Mouse (Mus musculus) stomach, embryonic 14.5 days (tissue): ENCODE results near the gene Ager. TPM values are rescaled to one million over a fixed set of nuclear protein-coding genes. Genes with fewer than 3 reads are reported as not detected.

Experiments used
- ATAC-seq: fragments of 200-750 bp; cut with Nextera tagmentation; 2 replicates; pipeline ENCODE4 v1.8.0; 2017; ENCODE audit warnings: low read depth, moderate TSS enrichment; ENCODE audit not compliant: insufficient number of reproducible peaks, insufficient read depth, low FRiP score
- H3K27ac ChIP-seq: fragments of 300-500 bp; sonication (generic); 2 replicates; pipeline ENCODE4 v1.5.1; 2014; ENCODE audit warnings: mild to moderate bottlenecking, low read length, moderate library complexity, mixed read lengths
- H3K27me3 ChIP-seq: fragments of 300-500 bp; sonication (generic); 2 replicates; pipeline ENCODE4 v1.6.1; 2014; ENCODE audit warnings: low read length, control low read depth, mixed read lengths; ENCODE audit not compliant: control insufficient read depth, insufficient read depth
- H3K36me3 ChIP-seq: fragments of 300-500 bp; sonication (generic); 2 replicates; pipeline ENCODE4 v1.6.1; 2014; ENCODE audit warnings: mild to moderate bottlenecking, control low read depth, low read length, moderate library complexity, mixed read lengths; ENCODE audit not compliant: control insufficient read depth, insufficient read depth
- H3K4me1 ChIP-seq: fragments of 300-500 bp; sonication (generic); 2 replicates; pipeline ENCODE4 v1.6.1; 2014; ENCODE audit warnings: low read length, control low read depth, mixed read lengths; ENCODE audit not compliant: control insufficient read depth, insufficient read depth
- H3K4me2 ChIP-seq: fragments of 300-500 bp; sonication (generic); replicated peaks from 2 replicates; pipeline ENCODE4 v1.6.1; 2014; ENCODE audit warnings: low read depth, low read length, control low read depth
- H3K4me3 ChIP-seq: fragments of 300-500 bp; sonication (generic); 2 replicates; pipeline ENCODE4 v1.5.1; 2014; ENCODE audit warnings: low read depth, low read length, control low read depth
- H3K9ac ChIP-seq: fragments of 300-500 bp; sonication (generic); replicated peaks from 2 replicates; pipeline ENCODE4 v1.6.1; 2014; ENCODE audit warnings: low read depth, mild to moderate bottlenecking, control low read depth, low read length, moderate library complexity, mixed read lengths
- H3K9me3 ChIP-seq: fragments of 300-500 bp; sonication (generic); 2 replicates; pipeline ENCODE4 v1.6.1; 2016; ENCODE audit warnings: low read depth, low read length, control low read depth; ENCODE audit not compliant: control insufficient read depth
- WGBS: fragments of 180-500 bp; shearing (Covaris S2); extraction: QIAGEN DNeasy Blood & Tissue Kit; methylation state at CpG from one replicate; pipeline ENCODE4 v1.1.7; 2014; 5-methylcytosine and 5-hydroxymethylcytosine counted together
- polyA plus RNA-seq: library from polyadenylated mRNA; unstranded; fragments of >200 nt; fragmentation: Nextera tagmentation; extraction: Ambion mirVana; gene quantifications from 2 replicates; pipeline ENCODE4 v1.2.1, GENCODE M21; 2014

The Ager gene
- polyA plus RNA-seq, 1 experiment from 2014 or later, result 3.8 TPM

DNA sequence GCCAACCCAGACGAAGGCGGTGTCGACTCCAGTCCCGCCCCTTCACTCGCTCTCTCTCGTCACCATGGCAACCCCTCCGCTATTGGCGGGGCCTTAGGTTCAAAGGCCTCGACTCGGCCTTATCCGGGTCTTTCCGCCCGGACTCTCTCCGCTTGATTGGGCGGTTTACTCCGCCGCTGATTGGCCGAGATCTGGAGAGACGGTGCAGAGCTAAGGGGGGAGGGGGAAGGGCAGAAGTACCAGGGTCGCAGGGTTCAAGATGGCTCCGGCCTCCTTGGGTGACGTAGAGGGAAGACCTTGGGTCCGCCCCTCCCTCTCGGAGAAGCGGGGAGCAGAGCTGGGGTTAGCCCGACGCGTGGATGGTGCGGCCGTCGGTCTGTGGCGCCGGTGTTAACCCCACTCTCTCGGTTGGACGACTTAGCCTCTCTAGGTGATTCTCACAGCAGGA is 6.4 kb downstream of the Ager start, which contains the start of gene Agpat1:
Gene Agpat1 (plus strand): TSS at position 202 of the 448 bp plus-strand sequence.
- WGBS, result under 1% methylated on average over 33 of the region's 35 CpGs
- no peaks in the 10 kb centered on the region for H3K27me3 ChIP-seq
- peak within 1 kb of the TSS; percentile 84 for H3K9ac ChIP-seq
- ATAC-seq, result peak; percentile 89
- peak within 1 kb of the TSS; percentile 93 for H3K27ac ChIP-seq
- H3K36me3 ChIP-seq, result peaks cover 9% of the 10 kb centered on the region; the same call in 1 of the 2 replicates
- peak within 1 kb of the TSS; percentile 95 for H3K4me2 ChIP-seq
- H3K4me1 ChIP-seq, result peaks cover 27% of the 10 kb centered on the region
- peak within 1 kb of the TSS; percentile 76 for H3K4me3 ChIP-seq
- H3K9me3 ChIP-seq, result no peaks in the 10 kb centered on the region

DNA sequence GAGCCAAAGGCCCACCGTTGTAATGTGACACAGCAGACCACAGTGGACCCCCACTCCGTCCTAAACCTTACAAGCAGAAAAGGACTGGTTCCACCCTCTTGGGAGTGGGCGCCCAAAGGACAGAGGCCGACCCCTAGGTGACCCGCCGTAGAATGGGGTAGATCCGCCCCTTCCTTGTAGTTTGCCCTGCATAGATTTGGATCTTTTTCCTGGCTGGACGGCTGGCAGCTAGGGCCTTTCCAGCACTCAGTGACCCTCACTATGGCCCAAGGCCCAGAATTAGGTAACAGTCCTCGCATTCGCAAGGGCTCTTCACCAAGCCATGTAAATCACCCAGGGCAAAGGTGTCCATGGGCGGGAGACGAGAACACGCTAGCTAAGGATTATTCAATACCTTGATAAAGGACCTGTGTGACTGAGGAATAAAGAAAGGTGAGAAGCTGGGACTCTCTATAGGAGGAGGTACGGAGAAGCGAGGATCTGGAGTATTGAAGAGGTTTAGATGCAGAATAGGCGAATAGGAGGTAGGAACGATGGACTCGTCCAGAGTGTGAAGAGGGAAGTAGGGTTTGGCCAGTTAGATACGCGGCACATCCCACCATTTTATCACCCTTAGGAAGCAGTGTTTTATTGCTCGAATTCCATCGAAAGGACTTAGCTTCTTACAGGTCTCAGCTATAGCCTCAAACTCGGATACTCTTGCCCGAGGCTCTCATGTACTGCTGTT is 7.0 kb downstream of the Ager start:
- Histone ChIP-seq H3K9ac (peak overlapping the region; percentile 41), H3K9me3 (no peaks in the 10 kb centered on the region), H3K27ac (peak overlapping the region; percentile 93), H3K27me3 (no peaks in the 10 kb centered on the region), H3K4me2 (peak overlapping the region; percentile 95), H3K4me1 (peaks cover 27% of the 10 kb centered on the region), H3K4me3 (peak overlapping the region; percentile 73), H3K36me3 (peaks cover 9% of the 10 kb centered on the region; the same call in 1 of the 2 replicates)
- ATAC-seq, result 0 out of 2 replicates have a peak, but pooled peaks have one; percentile 0
- 16% methylated on average over 24 of the region's 24 CpGs for WGBS

DNA sequence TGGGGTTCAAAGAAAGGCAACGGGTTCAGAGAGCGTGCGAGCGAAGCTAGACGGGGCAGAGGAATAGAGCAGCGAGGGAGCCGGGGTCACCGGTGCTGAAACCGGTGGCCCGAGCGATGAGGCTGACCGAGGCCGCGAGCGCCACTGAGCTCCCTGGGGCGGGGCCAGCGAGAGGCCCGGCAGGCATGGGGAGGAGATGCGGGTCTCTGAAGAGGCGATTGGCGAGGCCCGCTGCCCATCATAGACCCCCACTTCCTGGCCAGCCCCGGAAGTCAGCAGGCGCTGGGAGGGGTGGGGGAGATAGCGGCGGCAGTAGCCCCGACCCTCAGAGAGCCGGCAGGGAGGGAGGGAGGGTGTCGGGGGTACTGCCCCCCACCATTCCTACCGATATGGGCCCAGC is 7.9 kb downstream of the Ager start:
- peak overlapping the region; percentile 95 for H3K4me2 ChIP-seq
- H3K4me3 ChIP-seq, result peak overlapping the region; percentile 73
- H3K4me1 ChIP-seq, result peaks cover 27% of the 10 kb centered on the region
- H3K36me3 ChIP-seq, result peaks cover 8% of the 10 kb centered on the region; the same call in 1 of the 2 replicates
- H3K27me3 ChIP-seq, result no peaks in the 10 kb centered on the region
- peak; percentile 30 for ATAC-seq
- WGBS, result under 1% methylated on average over 29 of the region's 30 CpGs
- H3K9ac ChIP-seq, result peak overlapping the region; percentile 96
- H3K9me3 ChIP-seq, result no peaks in the 10 kb centered on the region
- peak overlapping the region; percentile 93 for H3K27ac ChIP-seq

DNA sequence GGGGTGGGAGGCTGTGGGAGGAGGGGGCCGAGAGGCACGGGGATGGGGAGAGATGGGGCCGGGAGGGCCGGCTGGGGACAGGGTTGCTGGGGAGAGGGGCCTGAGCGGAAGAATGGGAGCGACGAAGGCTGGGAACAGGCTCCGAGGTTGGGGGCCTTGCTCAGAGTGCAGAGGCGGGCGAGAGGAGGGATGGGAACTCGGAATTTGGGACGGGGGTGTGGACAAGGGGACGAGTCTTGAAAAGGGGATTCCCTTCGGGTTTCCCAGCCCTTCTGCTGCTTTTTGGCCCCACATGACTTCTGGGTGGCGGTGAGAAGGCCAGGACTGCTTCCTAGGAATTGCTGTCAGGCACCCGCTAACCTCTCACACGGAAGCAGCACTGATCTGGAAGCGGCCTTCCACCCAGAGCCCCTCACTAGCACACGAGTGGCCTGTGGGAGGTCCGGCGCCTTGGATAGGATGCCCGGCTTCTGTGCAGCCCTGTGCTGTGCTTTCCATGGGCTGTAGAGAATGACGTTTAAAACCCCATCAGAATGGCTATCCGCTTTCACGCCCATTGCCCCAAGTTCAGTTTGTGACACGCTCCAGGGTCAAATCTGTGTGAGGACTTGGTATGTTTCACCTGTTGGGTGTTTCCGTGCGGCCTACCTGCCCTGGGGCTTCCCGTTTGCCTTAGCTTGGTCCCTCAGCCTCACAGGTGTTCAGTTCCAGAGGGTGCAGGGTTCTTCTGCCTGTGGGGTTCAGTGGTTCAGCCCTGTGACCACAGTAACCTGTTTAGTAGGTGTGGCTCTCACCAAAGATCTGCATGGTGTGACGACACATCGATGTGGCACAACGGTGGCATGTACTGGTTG is 8.8 kb downstream of the Ager start:
- no peaks in the 10 kb centered on the region for H3K27me3 ChIP-seq
- H3K9ac ChIP-seq, result peak overlapping the region; percentile 96
- peaks cover 14% of the 10 kb centered on the region for H3K36me3 ChIP-seq
- H3K4me1 ChIP-seq, result peaks cover 27% of the 10 kb centered on the region
- H3K4me3 ChIP-seq, result peak overlapping the region; percentile 73
- H3K27ac ChIP-seq, result peak overlapping the region; percentile 93; the same call in 1 of the 2 replicates
- H3K4me2 ChIP-seq, result peak overlapping the region; percentile 95
- no peak for ATAC-seq
- 10% methylated on average over 32 of the region's 32 CpGs for WGBS
- no peaks in the 10 kb centered on the region for H3K9me3 ChIP-seq

DNA sequence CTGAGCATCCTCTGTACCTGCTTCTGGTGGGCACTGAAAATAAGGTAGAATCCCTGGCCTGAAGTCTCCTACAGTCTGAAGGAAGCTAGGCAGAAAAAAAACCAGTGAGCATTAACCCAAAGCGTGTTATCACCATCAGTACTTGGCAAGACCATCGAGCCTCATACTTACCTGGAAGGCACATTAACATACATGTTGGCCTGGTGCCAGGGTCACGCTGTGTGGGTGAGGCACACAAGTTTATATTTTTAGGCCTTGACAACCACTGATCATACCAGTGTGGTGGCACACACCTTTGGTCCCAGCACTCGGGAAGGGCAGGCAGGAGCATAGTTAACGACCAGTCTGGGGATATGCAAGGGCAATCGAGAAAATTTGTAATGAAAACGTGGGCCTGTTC is 10.3 kb downstream of the Ager start:
- WGBS, result 78% methylated on average over 7 of the region's 7 CpGs
- Histone ChIP-seq H3K27ac (no peak overlapping the region), H3K4me3 (no peak overlapping the region), H3K27me3 (no peaks in the 10 kb centered on the region), H3K9ac (no peak overlapping the region), H3K4me2 (no peak overlapping the region), H3K36me3 (peaks cover 26% of the 10 kb centered on the region), H3K9me3 (no peaks in the 10 kb centered on the region), H3K4me1 (peaks cover 19% of the 10 kb centered on the region)
- ATAC-seq, result no peak

DNA sequence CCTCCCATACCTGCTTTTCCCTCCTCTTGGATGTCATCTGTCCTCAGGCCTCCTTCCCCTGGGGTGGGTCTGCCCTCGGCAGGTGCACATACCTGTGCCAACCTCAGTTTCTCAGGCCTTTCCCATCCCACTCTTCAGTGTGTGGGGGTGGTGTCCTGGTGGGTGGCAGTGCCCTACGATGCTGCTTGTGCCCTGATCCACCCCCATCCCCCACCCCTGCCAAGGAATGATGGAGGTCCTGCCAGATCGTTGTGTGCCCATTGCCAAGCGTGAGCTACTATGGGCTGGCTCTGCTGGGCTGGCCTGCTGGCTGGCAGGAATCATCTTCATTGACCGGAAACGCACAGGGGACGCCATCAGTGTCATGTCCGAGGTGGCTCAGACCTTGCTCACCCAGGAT is 13.4 kb downstream of the Ager start:
- H3K36me3 ChIP-seq, result peaks cover 40% of the 10 kb centered on the region
- no peak overlapping the region for H3K27ac ChIP-seq
- WGBS, result 92% methylated on average over 8 of the region's 8 CpGs
- H3K4me1 ChIP-seq, result peaks cover 11% of the 10 kb centered on the region; the same call in 1 of the 2 replicates
- no peak overlapping the region for H3K9ac ChIP-seq
- ATAC-seq, result no peak
- no peaks in the 10 kb centered on the region for H3K27me3 ChIP-seq
- no peak overlapping the region for H3K4me3 ChIP-seq
- H3K4me2 ChIP-seq, result no peak overlapping the region
- H3K9me3 ChIP-seq, result no peaks in the 10 kb centered on the region

DNA sequence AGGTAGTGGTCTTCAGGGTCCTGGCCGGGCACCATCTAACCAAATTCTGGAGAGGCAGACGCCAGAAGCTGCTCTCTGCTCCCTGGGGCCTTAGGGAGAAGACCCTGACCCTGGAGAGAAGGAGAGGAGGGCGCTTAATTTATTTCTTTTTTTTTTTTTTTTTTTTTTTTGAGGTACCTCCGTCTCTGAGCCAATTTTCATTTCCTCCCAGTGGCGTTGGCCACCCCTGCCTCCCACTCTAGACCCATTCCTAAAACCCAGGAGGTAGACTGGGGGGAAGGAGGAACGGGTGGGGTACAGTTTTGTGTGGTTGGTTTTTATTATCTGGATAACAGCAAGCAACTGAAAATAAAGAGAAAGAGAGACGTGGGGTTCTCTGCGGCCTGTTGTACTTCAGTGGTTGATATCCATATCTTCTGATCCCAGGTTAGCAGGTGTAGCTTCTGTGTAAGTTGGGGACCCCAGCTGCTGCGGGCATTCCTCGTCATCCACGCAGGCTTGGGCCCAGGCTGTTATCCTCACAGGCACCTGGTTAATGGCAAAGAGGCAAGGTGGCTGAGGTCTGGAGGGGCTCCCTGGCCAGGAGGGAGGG is 15.5 kb downstream of the Ager start:
- Histone ChIP-seq H3K9me3 (no peaks in the 10 kb centered on the region), H3K4me2 (no peak overlapping the region), H3K9ac (no peak overlapping the region), H3K36me3 (peaks cover 54% of the 10 kb centered on the region), H3K4me1 (no peaks in the 10 kb centered on the region), H3K27me3 (no peaks in the 10 kb centered on the region), H3K4me3 (no peak overlapping the region), H3K27ac (no peak overlapping the region)
- ATAC-seq, result no peak
- WGBS, result 78% methylated on average over 11 of the region's 11 CpGs

DNA sequence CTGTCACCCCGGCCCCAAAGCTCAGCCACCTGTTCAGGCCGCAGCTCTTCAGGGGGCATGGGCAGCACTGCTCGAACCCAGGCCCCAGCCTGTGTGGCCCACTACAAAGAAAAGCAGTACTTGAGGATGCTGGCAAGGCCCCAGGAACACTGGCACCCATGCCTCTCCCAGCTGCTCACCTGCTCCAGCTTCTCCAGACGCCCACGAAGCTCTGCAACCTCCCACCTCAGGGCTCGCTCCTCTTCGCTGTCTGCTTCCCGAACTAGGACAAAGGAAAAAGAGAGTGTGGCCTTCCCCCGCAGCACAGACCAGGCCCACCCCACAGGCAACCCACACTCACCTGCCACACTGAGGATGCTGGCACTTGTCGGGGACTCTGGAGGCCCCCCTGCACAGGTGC is 16.2 kb downstream of the Ager start:
- ATAC-seq, result no peak
- H3K4me1 ChIP-seq, result no peaks in the 10 kb centered on the region
- H3K4me3 ChIP-seq, result no peak overlapping the region
- H3K27me3 ChIP-seq, result no peaks in the 10 kb centered on the region
- peaks cover 54% of the 10 kb centered on the region for H3K36me3 ChIP-seq
- no peak overlapping the region for H3K9ac ChIP-seq
- H3K4me2 ChIP-seq, result no peak overlapping the region
- no peak overlapping the region for H3K27ac ChIP-seq
- no peaks in the 10 kb centered on the region for H3K9me3 ChIP-seq
- 88% methylated on average over 10 of the region's 10 CpGs for WGBS
